Mouse (Mus musculus): ENCODE measurements around the gene Timd4.

- TF ChIP-seq CTCF (IDR thresholded peaks at IDR 0.05; ENCODE audit: low read depth) (no peak), EP300 (IDR thresholded peaks at IDR 0.05; ENCODE audit: low read depth) (no peak)
These were observed 30.8 kb upstream of the Timd4 start for GRCm38 (mm10) chr11:46779811-46780210.
